Mouse (Mus musculus) layer of hippocampus, adult 2 months (tissue): ENCODE measurements at regions not wholly inside any gene's neighbourhood (a gene's known extent, or its start where the extent isn't known, plus 50 kb on each side); places are given as distances from the start of the nearest gene placed in this dataset.

Source experiments
- DNase-seq, 2 experiments: peaks; one replicate each; pipeline ENCODE4 v3.0.0; 2022; ENCODE audit warnings: low spot score in 2 of 2
- H3K27ac ChIP-seq: fragments of 200-600 bp; 2 replicates; pipeline ENCODE4 v1.8.1; 2022
- H3K4me3 ChIP-seq: fragments of 200-600 bp; 2 replicates; pipeline ENCODE4 v1.8.1; 2022; ENCODE audit warnings: mild to moderate bottlenecking
- CTCF ChIP-seq: fragments of 200-600 bp; conservative IDR thresholded peaks from 2 replicates; pipeline ENCODE4 v1.8.1; 2022; ENCODE audit warnings: antibody characterized with exemption, mild to moderate bottlenecking, moderate library complexity

DNA sequence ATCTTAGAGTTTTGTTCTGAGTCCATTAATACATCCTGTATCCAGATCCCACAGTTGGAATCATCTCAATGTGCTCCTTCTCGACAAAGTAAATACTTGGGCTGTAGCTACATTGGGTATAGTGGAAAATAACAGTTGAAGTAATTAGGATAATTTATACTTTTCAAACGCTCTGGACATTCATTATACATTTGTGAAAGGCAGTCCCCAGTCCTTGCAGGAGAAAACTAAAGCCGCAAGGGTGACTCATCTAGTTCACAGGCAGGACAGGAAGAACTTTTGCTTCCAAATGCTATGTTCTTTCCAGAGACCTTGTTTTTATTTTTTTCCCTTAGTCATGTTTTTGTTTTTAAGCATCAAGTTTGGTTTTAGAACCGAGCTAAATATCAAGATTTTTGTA, 218.8 kb downstream of the Gpr37 start:
- TF ChIP-seq CTCF = no peak
- Histone ChIP-seq H3K4me3 (no peak overlapping the region), H3K27ac (no peak overlapping the region)
- DNase-seq = no peak

DNA sequence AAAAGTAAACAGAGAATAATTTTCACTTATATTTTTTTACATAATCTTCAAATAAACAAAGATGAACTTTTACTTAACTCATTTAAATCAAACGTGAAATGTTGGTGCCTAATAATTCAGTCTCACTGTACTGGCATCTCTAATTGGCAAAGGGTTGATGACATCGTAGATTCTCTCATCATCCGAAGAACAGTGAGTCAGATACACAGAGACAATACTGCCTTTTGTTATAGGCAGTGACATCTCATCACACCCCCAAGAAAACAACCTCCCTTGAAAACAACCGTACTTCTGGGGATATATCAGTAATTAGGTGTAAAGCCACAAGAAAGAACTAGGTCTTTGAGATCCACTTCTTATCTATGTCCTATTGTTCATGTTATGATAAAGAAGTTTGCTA, 227.5 kb downstream of the Gpr37 start:
- Histone ChIP-seq H3K27ac (peak overlapping the region; percentile 72), H3K4me3 (no peak overlapping the region)
- no peak for TF ChIP-seq CTCF
- no peak for DNase-seq

DNA sequence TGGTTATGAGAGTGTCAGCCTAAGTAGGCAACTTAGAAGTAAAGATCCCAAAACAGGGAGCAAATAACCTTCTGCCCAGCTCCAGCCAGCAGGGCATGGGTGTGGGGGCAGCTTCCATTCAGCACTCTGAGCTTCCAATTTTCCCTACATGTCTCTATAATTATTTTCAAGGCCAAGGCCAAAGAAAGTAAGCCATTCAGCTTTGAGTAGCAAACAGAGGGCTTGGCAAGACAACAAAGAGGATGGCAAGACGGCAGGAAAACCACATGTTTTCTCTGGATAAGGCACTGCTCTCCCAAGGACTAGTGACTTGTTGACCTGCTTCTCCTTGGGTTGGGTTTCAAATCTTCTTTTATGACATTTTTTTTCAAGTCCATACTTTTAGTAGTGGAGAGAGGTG, 240.1 kb downstream of the Gpr37 start:
- Histone ChIP-seq H3K27ac (no peak overlapping the region), H3K4me3 (no peak overlapping the region)
- DNase-seq = no peak
- TF ChIP-seq CTCF = no peak

DNA sequence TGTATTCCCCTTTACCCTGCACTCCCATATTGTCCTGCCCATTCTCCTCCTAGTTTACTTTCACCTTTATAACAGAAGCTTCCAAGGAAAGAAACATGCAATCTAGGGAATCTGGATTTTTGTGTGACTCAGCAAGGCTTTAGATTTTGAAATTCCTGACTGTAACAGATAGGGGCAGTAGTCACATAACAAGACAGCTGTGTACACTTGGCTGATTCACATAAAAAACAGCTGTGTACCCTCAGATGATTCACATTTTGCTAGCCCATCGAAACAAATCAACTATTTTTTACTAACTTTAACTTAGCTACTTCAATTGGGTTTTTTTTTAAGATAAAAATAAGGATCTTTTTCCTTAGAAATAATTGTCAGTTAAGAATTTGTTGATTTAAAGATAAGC, 240.6 kb downstream of the Gpr37 start:
- DNase-seq = no peak
- TF ChIP-seq CTCF = peak; percentile 43
- no peak overlapping the region for H3K27ac ChIP-seq
- H3K4me3 ChIP-seq = no peak overlapping the region

DNA sequence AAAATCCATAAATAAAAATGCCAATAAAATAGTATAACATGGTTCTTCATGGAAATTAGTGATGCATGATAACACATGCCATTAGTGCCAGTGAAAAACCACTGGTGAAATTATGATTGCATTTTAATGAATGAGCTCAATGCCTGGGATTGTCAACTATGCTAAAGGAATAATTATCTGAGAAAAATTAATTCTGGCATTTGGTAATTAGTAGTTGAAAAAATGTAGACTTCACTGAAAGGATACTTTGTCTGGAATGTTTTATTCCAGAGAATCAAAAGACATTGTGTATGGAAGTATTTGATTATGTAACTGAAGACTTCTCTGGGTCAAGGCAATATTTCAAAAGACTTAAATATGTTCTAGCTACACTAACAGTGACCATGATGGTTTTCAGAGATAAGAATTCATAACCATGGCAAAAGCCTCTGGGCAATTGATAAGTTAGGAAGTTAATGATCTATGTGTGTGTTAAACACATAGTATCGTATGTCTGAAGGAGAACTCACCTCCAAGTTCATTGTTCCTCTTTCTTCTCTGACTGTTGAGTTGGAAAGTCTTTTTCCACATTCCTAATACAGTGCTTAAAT, 245.1 kb downstream of the Gpr37 start:
- TF ChIP-seq CTCF = no peak
- no peak overlapping the region for H3K4me3 ChIP-seq
- no peak for DNase-seq
- H3K27ac ChIP-seq = no peak overlapping the region

DNA sequence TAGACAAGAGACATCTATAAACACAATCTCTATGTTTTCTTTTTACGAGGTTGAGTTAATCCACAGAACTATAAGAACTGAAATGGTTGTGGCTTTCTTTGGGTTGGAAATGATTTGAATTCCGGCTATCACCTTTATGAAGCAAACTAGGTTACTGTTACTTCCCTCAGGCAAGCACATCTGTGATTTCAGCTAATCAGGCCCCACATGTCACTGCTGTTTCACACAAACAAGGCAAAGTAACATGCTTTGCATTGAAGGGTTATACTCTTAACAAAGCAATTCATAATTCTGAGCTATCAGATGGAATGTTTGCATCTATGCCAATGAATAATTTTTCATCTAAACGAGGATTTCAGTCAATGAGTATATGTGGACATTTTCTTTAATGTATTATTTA, 246.4 kb downstream of the Gpr37 start:
- Histone ChIP-seq H3K4me3 (no peak overlapping the region), H3K27ac (peak overlapping the region; percentile 74)
- no peak for DNase-seq
- no peak for TF ChIP-seq CTCF

DNA sequence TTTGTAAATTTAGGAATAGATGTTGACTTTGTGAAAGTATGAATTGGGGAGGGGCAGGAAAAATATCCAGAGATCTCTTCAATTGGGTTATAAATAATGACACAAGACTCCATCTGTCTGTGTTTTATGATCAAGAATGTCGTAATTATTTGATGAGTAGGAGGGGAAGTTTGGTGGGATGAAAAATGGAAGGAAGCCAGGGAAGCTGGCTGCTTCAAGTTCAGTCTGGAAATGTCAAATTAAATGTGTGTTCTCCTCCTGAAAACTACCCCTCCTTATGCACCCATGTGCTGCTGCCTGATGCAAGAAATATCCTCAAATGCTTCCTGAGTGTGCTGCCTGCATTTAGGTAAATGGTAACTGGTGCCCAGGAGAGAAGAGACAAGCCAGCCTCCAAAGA, 246.8 kb downstream of the Gpr37 start:
- peak; percentile 47 to 79 for DNase-seq

DNA sequence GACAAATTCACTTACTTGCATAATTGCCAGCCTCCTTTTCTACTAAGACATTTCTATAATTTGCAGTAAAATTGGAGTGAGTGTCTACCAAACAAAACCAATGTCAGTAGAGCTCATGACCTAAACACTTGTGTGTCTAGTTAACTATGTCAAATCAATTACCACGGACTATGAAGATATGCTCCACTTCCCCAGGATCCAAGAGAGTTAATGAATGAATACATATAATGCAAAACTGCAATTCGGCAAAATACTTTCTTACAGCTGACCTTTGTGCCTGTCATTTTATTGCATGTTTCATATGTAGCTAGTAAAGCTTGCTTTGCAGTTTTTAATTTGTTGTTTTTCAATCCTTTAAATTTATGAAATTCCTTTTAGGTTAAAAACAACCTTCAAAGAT, 248.4 kb downstream of the Gpr37 start:
- Histone ChIP-seq H3K4me3 (no peak overlapping the region), H3K27ac (no peak overlapping the region)
- no peak for TF ChIP-seq CTCF
- no peak for DNase-seq

More for the DNA sequence above, 246.8 kb downstream of the Gpr37 start:
- TF ChIP-seq CTCF = no peak
- H3K27ac ChIP-seq = peak overlapping the region; percentile 74
- H3K4me3 ChIP-seq = no peak overlapping the region

DNA sequence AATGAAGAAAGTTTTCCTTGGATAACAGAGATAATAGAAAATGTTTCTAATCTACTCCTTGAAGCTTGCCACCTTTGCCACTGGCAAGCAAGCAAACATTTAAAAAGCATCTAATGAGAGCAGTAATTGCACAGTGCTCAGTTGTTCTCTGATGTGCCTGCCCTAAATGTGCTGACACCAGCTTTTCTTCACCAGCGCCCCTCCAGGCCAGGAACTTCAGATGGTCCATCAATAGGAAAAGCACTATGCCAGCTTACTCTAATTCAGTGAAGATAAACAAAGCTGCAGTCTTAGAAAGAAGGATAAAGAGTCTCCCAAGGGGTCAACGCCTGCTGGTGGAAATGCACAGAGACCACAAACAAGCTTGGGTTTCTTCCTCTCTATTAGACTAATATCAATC, 252.7 kb downstream of the Gpr37 start:
- 0 out of 2 replicates have a peak, but pooled peaks have one; percentile 4 for TF ChIP-seq CTCF
- DNase-seq = no peak
- no peak overlapping the region for H3K27ac ChIP-seq
- no peak overlapping the region for H3K4me3 ChIP-seq

DNA sequence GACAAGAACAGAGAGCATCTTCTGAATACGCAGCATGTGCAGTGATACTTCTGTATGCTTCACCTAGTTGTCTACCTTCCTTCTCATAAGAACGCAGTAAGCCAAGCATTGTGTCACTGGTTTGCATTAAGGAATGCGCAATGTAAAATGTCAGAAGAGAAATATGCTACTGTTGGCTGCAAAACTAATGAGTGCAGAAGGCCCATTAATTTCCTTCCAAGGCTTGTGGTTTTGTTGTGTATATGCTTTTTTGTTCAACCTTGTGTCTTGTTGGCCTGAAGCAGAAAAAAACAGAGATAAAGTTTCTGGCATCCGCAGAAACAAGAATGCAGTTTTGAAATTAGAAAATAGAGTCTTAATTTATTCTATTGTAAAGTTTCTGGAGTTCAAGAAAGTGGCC, 261.5 kb downstream of the Gpr37 start:
- no peak for DNase-seq
- Histone ChIP-seq H3K27ac (no peak overlapping the region), H3K4me3 (no peak overlapping the region)
- no peak for TF ChIP-seq CTCF

DNA sequence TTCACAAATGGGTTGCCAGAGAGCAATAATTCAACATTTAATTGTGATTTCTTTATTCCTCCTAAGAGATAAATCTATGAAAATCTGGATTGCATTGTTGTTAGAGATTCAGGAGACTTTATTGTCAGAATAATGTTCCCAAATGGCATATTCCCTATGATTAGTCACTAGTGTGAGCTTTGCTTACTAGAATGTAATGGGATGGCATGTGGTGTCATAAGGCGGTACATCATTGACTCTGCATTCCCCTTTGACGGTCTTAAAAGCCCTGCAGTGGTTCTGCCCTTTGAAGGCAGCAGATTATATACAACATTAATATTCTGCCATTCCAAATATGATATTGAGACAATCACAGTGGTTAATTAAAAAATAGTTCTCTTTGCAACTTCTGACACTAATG, 271.7 kb downstream of the Gpr37 start:
- Histone ChIP-seq H3K4me3 (no peak overlapping the region), H3K27ac (no peak overlapping the region)
- no peak for TF ChIP-seq CTCF
- no peak for DNase-seq

DNA sequence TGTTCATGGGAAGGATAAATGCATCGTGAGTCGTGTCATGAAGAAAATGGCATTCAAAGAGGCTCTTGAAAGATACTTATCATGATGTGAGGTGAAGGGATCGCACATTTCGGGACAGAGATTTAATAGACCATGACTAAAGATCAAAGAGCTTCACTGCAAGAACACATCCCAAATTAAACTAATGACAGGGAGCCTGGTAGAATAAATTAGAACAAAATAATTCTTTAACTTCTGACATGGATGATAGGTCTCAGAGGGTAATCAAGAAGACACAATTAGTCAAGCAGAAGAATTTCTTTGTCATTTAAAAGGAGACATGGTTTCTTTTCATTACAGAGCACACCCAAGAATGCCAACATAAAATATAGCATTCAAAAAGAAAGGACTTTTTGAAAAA, 300.7 kb downstream of the Gpr37 start:
- Histone ChIP-seq H3K27ac (no peak overlapping the region), H3K4me3 (no peak overlapping the region)
- no peak for TF ChIP-seq CTCF
- DNase-seq = no peak
